Mouse (Mus musculus) heart, adult 2 months (tissue): ENCODE measurements around the gene Vrk1.

Source experiments
- CTCF ChIP-seq: fragments of 200-600 bp; IDR thresholded peaks from 2 replicates; pipeline ENCODE4 v1.8.1; 2022; ENCODE audit warnings: antibody characterized with exemption, mild to moderate bottlenecking, moderate library complexity
- EP300 ChIP-seq: fragments of 200-500 bp; IDR thresholded peaks from 2 replicates; pipeline ENCODE4 v1.6.1; 2011; ENCODE audit warnings: low read depth, low read length, control low read depth; ENCODE audit not compliant: insufficient read depth

GRCm38 (mm10) chr12:106094827-106095226 lies 84.8 kb downstream of the Vrk1 start:
- TF ChIP-seq CTCF = no peak
- no peak for TF ChIP-seq EP300
